Mouse (Mus musculus): ENCODE results near the gene Gsk3a.

DNA sequence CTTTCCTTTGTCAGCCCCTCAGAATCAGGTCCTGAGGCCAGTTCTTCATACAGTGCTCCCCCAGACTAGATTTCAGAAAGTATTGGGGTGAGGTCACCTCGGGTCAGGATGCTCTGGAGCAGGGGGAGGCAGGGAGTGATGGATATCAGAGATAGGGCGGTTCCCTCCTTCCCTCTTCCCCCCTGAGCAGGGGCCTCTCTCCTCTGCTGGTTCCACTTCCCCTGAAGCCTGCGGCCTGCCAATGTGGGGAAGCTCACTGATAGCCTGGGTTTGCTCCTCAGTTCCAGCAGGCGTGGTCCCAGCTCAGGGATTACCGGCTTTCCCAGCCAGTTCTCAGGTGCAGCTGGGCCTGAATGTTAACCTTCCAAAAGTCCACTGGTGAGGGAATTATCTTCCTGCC is 46.0 kb upstream of the Gsk3a start:
- TF ChIP-seq CTCF (IDR thresholded peaks at IDR 0.05; ENCODE audit: borderline replicate concordance, control insufficient read depth, extremely low read depth, insufficient read depth, low read length, poor library complexity) (no peak), POLR2A (IDR thresholded peaks at IDR 0.05; ENCODE audit: control insufficient read depth, extremely low read depth, insufficient read depth, low read length, poor library complexity) (no peak)

Measured in thymus, adult 2 months (tissue).